Mouse (Mus musculus) retina, adult 2 months (tissue): ENCODE results near the gene Myh1.

ENCODE experiments used
- DNase-seq: peaks from one replicate; pipeline ENCODE4 v3.0.0-alpha.2; 2012; ENCODE audit warnings: low read depth, low spot score

Gene Myh1

GRCm38 (mm10) chr11:67199752-67200151 lies at the start of gene Myh1:
Myh1 (plus strand) TSS chr11:67200052.
- no peak for DNase-seq

GRCm38 (mm10) chr11:67150237-67150636 lies 49.6 kb upstream of the Myh1 start:
- no peak for DNase-seq

- DNase-seq, result no peak
Observed at GRCm38 (mm10) chr11:67151159-67151558, 48.7 kb upstream of the Myh1 start.

GRCm38 (mm10) chr11:67151651-67152630 lies 47.9 kb upstream of the Myh1 start:
- no peak for DNase-seq

- DNase-seq, result no peak
Observed at GRCm38 (mm10) chr11:67153123-67153522, 46.7 kb upstream of the Myh1 start.

- no peak for DNase-seq
Observed at GRCm38 (mm10) chr11:67153843-67154242, 46.0 kb upstream of the Myh1 start.

GRCm38 (mm10) chr11:67155650-67156049 lies 44.2 kb upstream of the Myh1 start:
- DNase-seq, result no peak

GRCm38 (mm10) chr11:67160131-67160530 lies 39.7 kb upstream of the Myh1 start:
- no peak for DNase-seq

GRCm38 (mm10) chr11:67163701-67164100 lies 36.2 kb upstream of the Myh1 start:
- DNase-seq, result no peak

GRCm38 (mm10) chr11:67164851-67165250 lies 35.0 kb upstream of the Myh1 start:
- no peak for DNase-seq

GRCm38 (mm10) chr11:67169301-67169700 lies 30.6 kb upstream of the Myh1 start:
- DNase-seq, result no peak

- DNase-seq, result no peak
Observed at GRCm38 (mm10) chr11:67170727-67171126, 29.1 kb upstream of the Myh1 start, which contains the start of gene Myh2. Myh2 (plus strand) TSS chr11:67171027.

GRCm38 (mm10) chr11:67172439-67172838 lies 27.4 kb upstream of the Myh1 start:
- DNase-seq, result no peak

- DNase-seq, result no peak
Observed at GRCm38 (mm10) chr11:67176376-67176775, 23.5 kb upstream of the Myh1 start.

- no peak for DNase-seq
Observed at GRCm38 (mm10) chr11:67190316-67190715, 9.5 kb upstream of the Myh1 start.

- DNase-seq, result no peak
Observed at GRCm38 (mm10) chr11:67190814-67191213, 9.0 kb upstream of the Myh1 start.

GRCm38 (mm10) chr11:67191496-67191895 lies 8.4 kb upstream of the Myh1 start:
- DNase-seq, result no peak

- no peak for DNase-seq
Observed at GRCm38 (mm10) chr11:67199321-67199720, 531 bp upstream of the Myh1 start.

- no peak for DNase-seq
Observed at GRCm38 (mm10) chr11:67204766-67205165, 4.9 kb downstream of the Myh1 start.

- DNase-seq, result no peak
Observed at GRCm38 (mm10) chr11:67221803-67222202, 22.0 kb downstream of the Myh1 start.

- no peak for DNase-seq
Observed at GRCm38 (mm10) chr11:67224466-67224865, 24.6 kb downstream of the Myh1 start.

GRCm38 (mm10) chr11:67228731-67229130 lies 28.9 kb downstream of the Myh1 start:
- no peak for DNase-seq

GRCm38 (mm10) chr11:67229166-67229565 lies 29.3 kb downstream of the Myh1 start:
- no peak for DNase-seq
